Mouse (Mus musculus): ENCODE measurements around the gene Uchl1.

Gene Uchl1

DNA sequence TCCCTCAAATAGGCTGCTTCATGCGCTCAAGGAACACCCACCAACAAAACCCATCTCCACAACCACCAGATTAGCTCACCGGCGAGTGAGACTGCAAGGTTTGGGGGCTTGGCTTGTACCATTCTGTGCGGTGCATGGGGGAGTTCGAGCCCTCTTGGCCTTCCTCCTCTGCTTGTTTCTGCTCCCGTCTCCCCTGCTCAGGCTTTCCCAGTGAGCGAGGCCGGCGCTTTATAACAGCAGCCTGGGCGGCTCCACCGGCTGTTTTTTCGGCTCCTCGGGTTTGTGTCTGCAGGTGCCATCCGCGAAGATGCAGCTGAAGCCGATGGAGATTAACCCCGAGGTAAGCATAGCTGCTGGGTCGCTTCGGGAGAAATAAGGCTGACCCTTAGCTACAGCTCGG lies at the start of gene Uchl1:
Gene Uchl1, plus strand, starts transcription at position 109 of the 400 bp plus-strand sequence.
- DNase-seq (ENCODE audit: low read depth, low spot score), result peak; percentile 98

- no peak for DNase-seq (ENCODE audit: low read depth, low spot score)
Measured at GRCm38 (mm10) chr5:66627805-66628204, 48.1 kb upstream of the Uchl1 start.

- no peak for DNase-seq (ENCODE audit: low read depth, low spot score)
Measured at GRCm38 (mm10) chr5:66635459-66636079, 40.3 kb upstream of the Uchl1 start.

- no peak for DNase-seq (ENCODE audit: low read depth, low spot score)
Measured at GRCm38 (mm10) chr5:66642156-66642555, 33.7 kb upstream of the Uchl1 start.

DNA sequence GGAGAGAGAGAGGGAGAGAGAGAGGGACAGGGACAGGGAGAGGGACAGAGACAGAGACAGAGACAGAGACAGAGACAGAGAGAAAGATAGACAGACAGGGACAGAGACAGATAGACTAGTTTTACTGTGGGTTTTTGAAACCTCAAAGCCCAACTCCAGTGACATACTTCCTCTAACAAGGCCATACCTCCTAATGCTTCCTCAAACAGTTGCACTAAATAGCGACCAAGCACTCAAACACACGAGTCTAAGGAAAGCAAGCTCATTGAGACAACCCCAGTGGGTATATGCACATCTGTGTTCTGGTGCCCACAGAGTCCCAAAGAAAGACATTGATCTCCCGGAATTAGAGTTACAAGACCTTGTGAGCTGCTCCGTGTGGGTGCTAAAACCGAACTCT lies 32.6 kb upstream of the Uchl1 start:
- DNase-seq (ENCODE audit: low read depth, low spot score), result no peak

- DNase-seq (ENCODE audit: low read depth, low spot score), result no peak
Measured at GRCm38 (mm10) chr5:66647504-66647903, 28.4 kb upstream of the Uchl1 start.

- DNase-seq (ENCODE audit: low read depth, low spot score), result peak; percentile 19
Measured at GRCm38 (mm10) chr5:66654220-66654619, 21.7 kb upstream of the Uchl1 start.

- DNase-seq (ENCODE audit: low read depth, low spot score), result peak; percentile 30
Measured at GRCm38 (mm10) chr5:66675189-66675890, 551 bp upstream of the Uchl1 start.

DNA sequence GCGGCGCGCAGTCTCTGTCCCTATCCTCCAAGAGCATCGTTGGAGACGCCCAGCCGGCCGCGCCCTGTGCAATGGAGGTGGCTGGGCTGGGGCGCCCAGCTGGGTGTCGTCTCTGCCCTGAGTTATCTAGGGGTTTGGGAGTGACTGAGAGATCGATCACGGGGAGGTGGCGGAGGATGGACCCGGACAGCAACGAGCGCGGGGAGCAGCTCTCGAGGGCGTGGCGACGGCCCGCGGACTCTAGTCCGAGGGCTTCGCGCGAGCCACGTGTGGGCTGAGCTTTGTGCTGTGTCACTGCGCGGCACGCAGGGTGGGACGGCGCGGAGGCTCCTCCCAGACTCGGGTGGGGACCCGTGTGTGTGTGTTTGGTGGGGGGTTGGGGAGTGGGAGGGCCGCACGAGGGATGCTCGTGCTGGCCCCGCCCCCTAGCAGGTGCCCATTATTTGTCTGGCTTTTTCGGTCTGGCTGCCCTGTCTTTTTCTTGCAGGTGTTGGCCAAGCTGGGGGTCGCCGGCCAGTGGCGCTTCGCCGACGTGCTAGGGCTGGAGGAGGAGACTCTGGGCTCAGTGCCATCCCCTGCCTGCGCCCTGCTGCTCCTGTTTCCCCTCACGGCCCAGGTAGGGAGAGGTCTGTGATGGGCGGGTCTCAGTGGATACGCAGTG lies 696 bp downstream of the Uchl1 start:
- peak; percentile 88 for DNase-seq (ENCODE audit: low read depth, low spot score)

DNA sequence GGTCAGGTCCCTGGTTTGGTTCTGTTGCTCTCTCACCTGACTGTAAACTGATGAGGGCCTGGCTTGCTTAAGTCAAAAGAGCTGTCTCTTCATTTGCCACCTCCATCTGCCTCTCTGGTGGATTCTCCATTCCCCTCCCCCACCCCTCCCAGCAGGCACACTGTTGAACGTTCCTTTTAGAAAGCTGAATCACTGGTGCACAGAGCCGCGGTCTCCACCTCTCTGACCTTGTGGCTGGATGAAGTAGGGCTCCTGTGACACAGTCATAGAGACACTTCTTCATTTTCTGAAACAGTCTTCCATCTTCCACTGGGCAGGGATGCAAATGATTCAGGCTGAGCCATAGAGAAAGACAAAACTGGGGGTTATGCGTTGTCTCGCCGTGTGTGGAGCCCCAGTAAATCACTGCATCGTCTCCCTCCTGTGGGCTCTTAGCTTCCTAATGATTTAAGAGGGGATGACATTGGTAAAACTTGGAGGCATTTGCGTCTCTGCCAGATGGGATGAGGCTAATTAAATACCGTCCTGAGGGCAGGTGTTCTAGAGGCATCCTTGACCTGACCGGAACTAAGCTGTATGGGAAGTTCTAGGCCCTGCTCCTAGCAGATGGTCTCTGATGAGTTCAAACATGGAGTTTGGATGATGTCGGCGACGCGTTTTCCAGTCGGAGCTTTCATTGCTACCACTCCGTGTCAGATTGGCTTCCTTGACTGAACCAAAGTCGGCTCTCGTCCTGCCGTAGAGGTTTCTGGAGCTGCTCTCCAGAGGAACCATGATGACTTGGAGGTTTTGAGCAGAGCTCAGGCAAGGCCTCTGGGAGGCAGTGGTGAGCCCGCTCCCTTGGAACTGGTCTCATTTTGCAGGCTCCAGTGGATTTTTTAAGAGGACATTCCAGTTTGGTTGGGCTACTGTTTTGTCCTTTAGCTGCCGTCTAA lies 1.8 kb downstream of the Uchl1 start:
- DNase-seq (ENCODE audit: low read depth, low spot score), result peak; percentile 62

GRCm38 (mm10) chr5:66679222-66679621 lies 3.3 kb downstream of the Uchl1 start:
- no peak for DNase-seq (ENCODE audit: low read depth, low spot score)

DNA sequence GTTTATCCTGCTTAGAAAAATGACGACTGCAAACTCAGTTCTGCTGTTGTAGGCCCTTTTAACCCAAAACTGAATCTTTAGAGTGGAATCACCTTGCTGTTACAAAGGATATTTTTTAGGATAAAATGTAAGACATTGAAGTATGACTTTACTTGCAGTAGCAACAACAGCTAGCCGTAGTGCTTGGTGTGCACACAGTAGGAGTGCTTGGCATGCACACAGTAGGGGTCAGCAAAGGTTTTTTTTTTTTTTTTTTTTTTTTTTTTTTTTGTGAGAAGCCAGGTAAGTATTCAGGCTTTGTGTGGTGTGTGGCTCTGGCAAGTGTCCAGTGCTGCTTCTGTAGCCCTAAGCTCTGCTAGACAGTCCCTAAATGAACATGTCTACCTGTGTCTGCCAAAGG lies 10.0 kb downstream of the Uchl1 start:
- DNase-seq (ENCODE audit: low read depth, low spot score), result no peak

DNA sequence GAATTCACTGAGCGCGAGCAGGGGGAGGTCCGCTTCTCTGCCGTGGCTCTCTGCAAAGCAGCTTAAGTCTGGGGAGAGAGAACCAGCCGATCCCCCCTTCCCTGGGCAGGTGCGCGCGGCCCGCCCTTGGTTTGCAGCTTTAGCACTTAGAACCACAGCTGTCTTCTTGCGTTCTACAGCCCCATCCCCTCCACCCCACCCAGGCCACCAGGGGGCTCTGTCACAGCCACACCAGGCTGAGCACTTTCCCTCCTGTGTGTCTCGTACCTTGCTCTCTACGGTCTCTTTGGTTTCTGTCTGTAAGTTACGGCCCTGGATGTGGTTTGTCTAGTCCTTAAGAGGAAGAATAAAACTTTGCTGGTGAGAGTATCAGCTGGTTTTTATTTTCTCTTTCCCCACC lies 11.0 kb downstream of the Uchl1 start:
- peak; percentile 64 for DNase-seq (ENCODE audit: low read depth, low spot score)

- DNase-seq (ENCODE audit: low read depth, low spot score), result no peak
Measured at GRCm38 (mm10) chr5:66687737-66688136, 11.8 kb downstream of the Uchl1 start.

DNA sequence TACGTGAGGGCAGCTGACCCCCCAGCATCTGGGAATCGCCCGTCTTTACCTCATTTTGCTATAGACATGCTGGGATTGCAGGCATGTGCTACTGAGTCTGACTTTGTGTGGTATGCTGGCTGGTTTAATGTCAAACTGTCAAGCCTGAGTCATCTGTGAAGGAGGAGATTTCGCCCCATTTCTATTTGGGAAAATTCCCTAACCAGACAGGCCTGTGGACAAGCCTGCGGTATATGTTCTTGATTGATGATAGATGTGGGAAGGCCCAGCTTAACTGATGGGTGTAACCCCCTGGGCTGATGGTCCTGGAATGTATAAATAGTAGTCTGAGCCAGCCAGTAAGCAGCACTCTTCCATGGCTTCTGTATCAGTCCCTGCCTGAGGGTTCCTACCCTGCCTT lies 12.4 kb downstream of the Uchl1 start:
- no peak for DNase-seq (ENCODE audit: low read depth, low spot score)

DNA sequence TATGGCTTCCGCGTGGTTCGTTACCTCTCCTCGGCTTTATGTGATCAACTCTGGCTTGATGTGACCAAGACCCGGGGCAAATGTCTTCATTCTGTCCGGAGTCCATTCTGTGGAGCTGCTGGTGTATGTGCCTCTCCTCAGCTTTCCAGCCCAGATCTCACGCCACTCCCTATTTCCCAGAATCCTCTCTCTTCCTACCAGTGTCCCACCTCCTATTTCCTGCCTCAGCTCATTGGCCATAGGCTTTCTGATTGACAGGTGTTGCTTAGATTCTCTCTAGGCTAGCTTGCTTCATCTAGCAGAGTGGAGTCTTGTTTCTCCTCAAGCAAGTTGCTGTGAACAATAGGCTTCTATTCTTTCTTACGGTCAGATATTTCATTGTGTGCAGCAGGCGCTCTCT lies 13.9 kb downstream of the Uchl1 start:
- peak; percentile 48 for DNase-seq (ENCODE audit: low read depth, low spot score)

- DNase-seq (ENCODE audit: low read depth, low spot score), result no peak
Measured at GRCm38 (mm10) chr5:66693231-66693630, 17.3 kb downstream of the Uchl1 start.

GRCm38 (mm10) chr5:66697119-66697518 lies 21.2 kb downstream of the Uchl1 start:
- peak; percentile 66 for DNase-seq (ENCODE audit: low read depth, low spot score)

GRCm38 (mm10) chr5:66699911-66700310 lies 24.0 kb downstream of the Uchl1 start:
- DNase-seq (ENCODE audit: low read depth, low spot score), result no peak

- no peak for DNase-seq (ENCODE audit: low read depth, low spot score)
Measured at GRCm38 (mm10) chr5:66701951-66702350, 26.1 kb downstream of the Uchl1 start.

- no peak for DNase-seq (ENCODE audit: low read depth, low spot score)
Measured at GRCm38 (mm10) chr5:66703317-66704004, 27.6 kb downstream of the Uchl1 start.
